In the genomic region with DNA sequence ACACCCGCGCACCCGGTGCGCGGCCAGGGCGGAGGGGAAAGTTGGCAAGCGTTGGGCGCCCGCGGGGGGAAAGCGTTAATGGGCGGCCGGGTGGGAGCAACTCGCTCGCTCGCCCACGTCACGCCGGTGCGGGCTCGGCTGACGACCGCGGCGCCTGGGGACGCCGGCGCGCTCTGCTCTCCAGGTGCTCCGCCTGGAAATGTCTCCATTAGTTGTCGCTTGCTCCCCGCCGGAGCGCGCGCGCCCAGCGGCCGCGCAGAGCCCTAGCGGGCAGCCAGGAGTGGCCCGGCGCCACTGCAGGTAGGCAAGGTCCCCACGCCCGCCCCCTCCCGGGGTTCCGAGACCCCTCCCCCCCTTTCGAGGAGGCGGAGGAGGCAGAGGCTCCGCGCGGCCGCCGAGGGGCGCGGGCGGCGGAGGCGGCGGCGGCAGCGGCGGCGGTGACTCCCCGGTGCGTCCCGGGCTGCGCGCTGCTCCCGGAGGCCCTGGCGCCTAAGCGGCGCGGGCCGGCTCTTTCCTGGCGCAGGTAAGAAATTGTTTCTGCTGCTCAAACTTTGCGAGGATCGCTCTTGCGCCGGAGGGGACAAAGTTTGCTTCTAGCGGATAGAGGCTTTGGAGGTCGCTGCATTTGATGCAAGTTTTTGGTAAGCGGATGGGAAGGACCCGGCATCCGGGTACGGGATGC, we compare ENCODE assay signal across 9 mouse cellular contexts. TPM values are rescaled to one million over a fixed set of nuclear protein-coding genes. Genes with fewer than 3 reads are reported as not detected.
DNase-seq lines count a peak whose midpoint lies in the region; ATAC-seq and TF ChIP-seq lines count a peak whose summit lies in the region.
"Had no signal": no experiment of that assay in that cellular context is flagged by ENCODE, and none has a peak within 500 bp of the region (broad histone marks: within the 10 kb centered on the region; RNA-seq: fewer than 3 reads in every experiment).

A gene (plus strand): TSS at position 126 of the 682 bp plus-strand sequence.

- peak within 1 kb of the TSS; percentile 95 for H3K27ac ChIP-seq in heart, postnatal 0 days (ENCODE audit: low read depth)
- peak within 1 kb of the TSS; percentile 47; the same call in 1 of the 2 replicates for H3K27ac ChIP-seq in limb, embryonic 15.5 days

- H3K36me3 ChIP-seq in heart, postnatal 0 days (replicated peaks; ENCODE audit: control insufficient read depth, insufficient read depth, low read length): no peaks in the 10 kb centered on the region
- H3K36me3 ChIP-seq in limb, embryonic 15.5 days: no peaks in the 10 kb centered on the region

- ATAC-seq in heart, postnatal 0 days (ENCODE audit: insufficient read depth, low read depth): peak; percentile 27
- no peak for ATAC-seq in limb, embryonic 15.5 days (ENCODE audit: insufficient number of reproducible peaks, low FRiP score, low TSS enrichment, low read depth)

- H3K4me2 ChIP-seq in heart, postnatal 0 days (ENCODE audit: low read depth, low read length): peak within 1 kb of the TSS; percentile 78
- peak within 1 kb of the TSS; percentile 77 for H3K4me2 ChIP-seq in limb, embryonic 15.5 days

- no peaks in the 10 kb centered on the region for H3K9me3 ChIP-seq in heart, postnatal 0 days (replicated peaks; ENCODE audit: control insufficient read depth, low read length)
- no peaks in the 10 kb centered on the region for H3K9me3 ChIP-seq in limb, embryonic 15.5 days

- peak within 1 kb of the TSS; percentile 64 for H3K4me3 ChIP-seq in heart, postnatal 0 days (ENCODE audit: low read depth, low read length)
- H3K4me3 ChIP-seq in limb, embryonic 15.5 days: peak within 1 kb of the TSS; percentile 46

- WGBS in heart, postnatal 0 days: under 1% methylated on average over 65 of the region's 86 CpGs
- under 1% methylated on average over 80 of the region's 86 CpGs for WGBS in limb, embryonic 15.5 days

- no peak for TF ChIP-seq CTCF in heart, postnatal 0 days (IDR thresholded peaks at IDR 0.05; ENCODE audit: low read depth)

- H3K27me3 ChIP-seq in heart, postnatal 0 days (ENCODE audit: control insufficient read depth, insufficient read depth, low read length): peaks cover 69% of the 10 kb centered on the region
- peaks cover 86% of the 10 kb centered on the region for H3K27me3 ChIP-seq in limb, embryonic 15.5 days

- peak within 1 kb of the TSS; percentile 76 for H3K9ac ChIP-seq in heart, postnatal 0 days (replicated peaks; ENCODE audit: low read depth, low read length)
- H3K9ac ChIP-seq in limb, embryonic 15.5 days: peak within 1 kb of the TSS; percentile 17

- intact Hi-C loops in gastrocnemius, postnatal 36 days (cut with DNase I): no loop called here

- TF ChIP-seq EP300 in heart, postnatal 0 days (IDR thresholded peaks at IDR 0.05; ENCODE audit: low read depth): no peak; the same call in 1 of the 2 replicates

- peak; percentile 35 for DNase-seq in retina, postnatal 1 day
- DNase-seq in retina, embryonic 14.5 days (ENCODE audit: low spot score): no peak
- peak; percentile 26 for DNase-seq in heart, postnatal 0 days (ENCODE audit: low spot score)
- no peak for DNase-seq in cerebellum, adult 9-10 months
- DNase-seq in gastrocnemius, postnatal 36 days: no peak
- no peak for DNase-seq in right cerebral cortex, postnatal 25 days
- no peak for DNase-seq in adrenal gland, postnatal 10 days

- peaks cover 21% of the 10 kb centered on the region for H3K4me1 ChIP-seq in heart, postnatal 0 days (ENCODE audit: control insufficient read depth, insufficient read depth)
- peaks cover 38% of the 10 kb centered on the region for H3K4me1 ChIP-seq in limb, embryonic 15.5 days

RNA-seq across cellular contexts. Expression of the gene that starts here (rescaled TPM):
- 64.0 and 85.4 TPM in 2 replicates for total RNA-seq in heart, postnatal 0 days (2014; rRNA removed; ENCODE audit: low replicate concordance)
- 43.4 and 54.9 TPM in 2 replicates for polyA plus RNA-seq in heart, postnatal 0 days (2015; fragmentation: Nextera tagmentation; extraction: Ambion mirVana)
- 8.7 and 9.5 TPM in 2 replicates for polyA plus RNA-seq in limb, embryonic 15.5 days (2015; fragmentation: Nextera tagmentation; extraction: Ambion mirVana)
- total RNA-seq in gastrocnemius, postnatal 36 days (2021): not detected
- total RNA-seq in adrenal gland, postnatal 10 days (2021): not detected
- total RNA-seq: common myeloid progenitor, adult 5-6 weeks had no signal

Comparison
In these comparisons a context has a peak if more than half of its experiments do, and no peak if none do; other contexts are left out.
1. RNA of the gene that starts here (total RNA-seq): 64.0 to 85.4 TPM in heart, postnatal 0 days; not detected in gastrocnemius, postnatal 36 days and not detected in adrenal gland, postnatal 10 days; every median in the first group is over 10 times any median in the second.
2. DNase-seq: peak in retina, postnatal 1 day (single experiment) and heart, postnatal 0 days (single experiment); none in retina, embryonic 14.5 days (single experiment), cerebellum, adult 9-10 months (single experiment), gastrocnemius, postnatal 36 days (0 of 2), right cerebral cortex, postnatal 25 days (single experiment) and adrenal gland, postnatal 10 days (single experiment).